Mouse (Mus musculus) adrenal gland, adult (tissue): ENCODE results near the gene Ap2a2.
"Not testable (repeated sequence)": the region's sequence is repeated elsewhere in the genome, so short reads cannot be mapped to it uniquely, and the experiment has no call there.

ENCODE experiments used
- DNase-seq, 2 experiments: peaks; one replicate each; pipeline ENCODE4 v3.0.0; 2022 to 2023; ENCODE audit warnings: low spot score in 1 of 2; ENCODE audit not compliant: inconsistent age in 2 of 2

The Ap2a2 gene

GRCm38 (mm10) chr7:141652191-141652590 is 90.2 kb downstream of the Ap2a2 start:
- DNase-seq, result no peak

GRCm38 (mm10) chr7:141660346-141660745 is 98.4 kb downstream of the Ap2a2 start:
- no peak for DNase-seq

GRCm38 (mm10) chr7:141661481-141661880 is 99.5 kb downstream of the Ap2a2 start:
- no peak for DNase-seq

- DNase-seq, result no peak
These were observed 100.2 kb downstream of the Ap2a2 start for GRCm38 (mm10) chr7:141662223-141662622.

GRCm38 (mm10) chr7:141666190-141666589 is 104.2 kb downstream of the Ap2a2 start:
- peak; percentile 25 to 75 for DNase-seq

- DNase-seq, result not testable (repeated sequence)
These were observed 107.1 kb downstream of the Ap2a2 start for GRCm38 (mm10) chr7:141669097-141669496.

GRCm38 (mm10) chr7:141670999-141671398 is 109.0 kb downstream of the Ap2a2 start:
- peak in 1 of 2 experiments; percentile 33 for DNase-seq

GRCm38 (mm10) chr7:141671626-141672291 is 109.8 kb downstream of the Ap2a2 start:
- DNase-seq, result no peak

GRCm38 (mm10) chr7:141678922-141679321 is 116.9 kb downstream of the Ap2a2 start:
- no peak for DNase-seq
